Mouse (Mus musculus): Measurements from ENCODE around the gene Gm49395. TPM values are rescaled to one million over a fixed set of nuclear protein-coding genes. Genes with fewer than 3 reads are reported as not detected.

Gm49395 gene
- 10 to 100 TPM in 1 of 2 experiments, 1 to 10 TPM in 1; 7.6 to 12.4 TPM for total RNA-seq (2023)

DNA sequence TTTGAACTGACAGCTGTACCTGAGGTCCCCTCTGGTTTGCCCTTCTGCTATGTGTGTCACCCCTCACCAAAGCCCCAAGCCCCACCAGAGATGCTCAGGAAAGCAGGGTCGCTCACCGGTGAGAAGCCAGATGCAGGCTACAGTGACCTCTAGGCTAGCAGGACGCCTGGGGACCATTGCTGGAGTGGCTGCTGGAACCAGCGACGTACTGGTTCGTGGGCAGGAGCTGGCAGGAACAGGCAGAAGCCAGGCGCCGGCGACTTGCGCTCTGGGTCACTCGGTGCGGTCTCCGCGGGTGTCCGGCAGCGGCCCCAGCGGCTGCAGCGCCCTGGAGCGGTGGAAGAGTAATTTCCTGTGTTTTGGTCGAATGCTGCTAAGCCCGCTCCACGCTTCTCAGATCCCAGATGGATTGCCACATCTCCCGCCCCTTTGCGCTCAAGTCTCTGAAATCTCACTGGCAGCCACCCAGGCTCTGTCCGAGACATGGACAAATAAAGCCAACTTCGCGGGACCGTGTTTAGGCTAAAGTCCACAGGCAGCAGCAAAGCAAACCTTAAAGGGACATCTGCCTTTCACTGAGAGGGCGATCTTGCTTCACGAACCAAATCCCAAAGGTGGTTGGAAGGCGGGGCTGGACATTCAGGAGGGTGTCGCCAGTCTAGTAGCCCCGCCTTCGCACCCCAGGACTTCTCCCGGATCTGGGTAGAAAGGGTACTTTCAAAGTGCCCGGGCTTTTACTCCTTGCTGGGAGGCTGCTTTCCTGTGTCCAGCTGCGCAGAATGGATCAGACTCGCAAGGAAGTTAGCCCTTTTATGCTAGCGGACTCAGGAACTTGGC is at the start of gene Gm49395, which contains the start of gene Itga1:
TSS of gene Gm49395 (minus strand) at position 567 of the 837 bp plus-strand sequence.
TSS of gene Itga1 (minus strand) at position 610 of the 837 bp plus-strand sequence.

DNA sequence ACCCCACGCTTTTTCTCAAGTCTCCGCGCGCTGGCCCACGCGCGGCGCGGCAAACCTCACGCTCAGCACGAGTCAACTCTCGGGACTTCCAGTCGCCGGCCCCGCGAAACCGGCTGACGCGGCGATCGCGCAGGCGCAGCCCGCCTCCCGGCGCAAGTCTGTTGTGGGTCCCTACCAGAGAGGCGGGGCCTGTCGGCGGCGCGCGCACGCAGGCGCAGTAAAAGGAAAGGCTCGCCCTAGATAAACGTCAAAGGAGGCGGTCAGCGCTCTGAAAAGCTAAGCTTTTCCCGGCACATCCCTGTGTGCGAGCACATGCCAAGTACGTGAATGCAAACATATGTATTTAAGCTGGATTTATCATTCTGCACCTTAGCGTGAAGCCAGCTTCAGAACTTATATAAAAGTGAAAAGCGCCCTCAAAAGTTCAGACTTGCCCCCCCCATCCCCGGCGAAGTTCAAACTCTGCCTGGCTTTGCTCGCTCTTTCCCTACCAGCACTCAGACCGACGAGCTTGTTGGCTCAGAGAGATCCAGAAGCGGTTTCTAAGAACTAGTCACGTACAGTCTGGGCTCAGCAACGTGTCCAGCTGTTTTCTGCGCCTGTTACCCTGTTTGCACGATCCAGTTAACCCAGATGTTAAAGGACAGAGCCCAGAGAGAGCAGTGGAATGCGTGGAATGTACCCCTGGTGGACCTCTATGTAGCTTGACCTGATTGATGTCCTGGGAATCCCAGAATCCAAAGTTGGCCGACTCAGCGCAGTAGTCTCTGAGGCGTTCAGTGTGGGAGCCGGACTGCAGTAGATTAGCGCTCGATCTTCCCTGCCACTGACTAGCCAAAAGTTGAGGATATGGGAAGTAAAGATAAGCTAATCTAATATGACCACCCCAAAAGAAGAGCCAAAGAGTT is 11.4 kb downstream of the Gm49395 start, which contains the start of gene Pelo:
TSS of gene Pelo (minus strand) at position 118 of the 908 bp plus-strand sequence.

Other genes with a start within 250 kb of the Gm49395 start
- under 1 TPM; 0.27 to 0.31 TPM for gene Itga2, start 169.8 kb downstream of the Gm49395 start, total RNA-seq (2023)
- gene Pelo, start 11.7 kb downstream of the Gm49395 start, total RNA-seq (2023) = 10 to 100 TPM in 1 of 2 experiments, 1 to 10 TPM in 1; 6.0 to 11.1 TPM
- 10 to 100 TPM; 15.6 to 29.9 TPM for gene Itga1, start within 50 bp of the Gm49395 start, total RNA-seq (2023)

All from neutrophil, adult 59 days (primary cell).